Mouse (Mus musculus) gonadal fat pad, adult 2 months (tissue): ENCODE measurements around the gene Gabpb1. TPM values are rescaled to one million over a fixed set of nuclear protein-coding genes. Genes with fewer than 3 reads are reported as not detected.
A peak's percentile ranks its signal among the peaks of the same experiment; 100 is the strongest.

ENCODE experiments used
- DNase-seq: peaks from one replicate; pipeline ENCODE4 v3.0.0-alpha.2; 2012; ENCODE audit warnings: low read depth
- polyA plus RNA-seq: library from polyadenylated mRNA; depleted of rRNA; stranded (reverse); fragments of >200 nt; gene quantifications from 2 replicates; pipeline ENCODE4 v1.2.3, GENCODE M21; 2012; rRNA removed

Gabpb1 gene
- 6.8 and 8.6 TPM in 2 replicates for polyA plus RNA-seq

GRCm38 (mm10) chr2:126676122-126676515, at the start of gene Gabpb1:
Gabpb1 (minus strand) TSS chr2:126676337.
- DNase-seq: no peak

GRCm38 (mm10) chr2:126712950-126713349, 36.8 kb upstream of the Gabpb1 start:
- no peak for DNase-seq

GRCm38 (mm10) chr2:126712526-126712925, 36.4 kb upstream of the Gabpb1 start:
- no peak for DNase-seq

GRCm38 (mm10) chr2:126708361-126708760, 32.2 kb upstream of the Gabpb1 start:
- DNase-seq: no peak

- no peak for DNase-seq
Observed at GRCm38 (mm10) chr2:126707438-126707779, 31.3 kb upstream of the Gabpb1 start.

- peak; percentile 62 for DNase-seq
Observed at GRCm38 (mm10) chr2:126706759-126707437, 30.8 kb upstream of the Gabpb1 start, which contains the start of gene Usp8. Usp8 (plus strand) TSS chr2:126707328.

- DNase-seq: peak; percentile 67
Observed at GRCm38 (mm10) chr2:126695285-126695684, 19.1 kb upstream of the Gabpb1 start.

GRCm38 (mm10) chr2:126691290-126691689, 15.2 kb upstream of the Gabpb1 start:
- DNase-seq: no peak

- DNase-seq: no peak
Observed at GRCm38 (mm10) chr2:126682937-126683336, 6.8 kb upstream of the Gabpb1 start.

GRCm38 (mm10) chr2:126682333-126682732, 6.2 kb upstream of the Gabpb1 start:
- no peak for DNase-seq

GRCm38 (mm10) chr2:126677366-126677765, 1.2 kb upstream of the Gabpb1 start:
- no peak for DNase-seq

- DNase-seq: no peak
Observed at GRCm38 (mm10) chr2:126675169-126676121, 692 bp downstream of the Gabpb1 start.

- no peak for DNase-seq
Observed at GRCm38 (mm10) chr2:126674441-126675168, 1.5 kb downstream of the Gabpb1 start.

- DNase-seq: no peak
Observed at GRCm38 (mm10) chr2:126673317-126674242, 2.6 kb downstream of the Gabpb1 start.

GRCm38 (mm10) chr2:126668621-126669252, 7.4 kb downstream of the Gabpb1 start:
- DNase-seq: no peak

- no peak for DNase-seq
Observed at GRCm38 (mm10) chr2:126665984-126666383, 10.2 kb downstream of the Gabpb1 start.

GRCm38 (mm10) chr2:126663481-126663880, 12.7 kb downstream of the Gabpb1 start:
- DNase-seq: no peak

- no peak for DNase-seq
Observed at GRCm38 (mm10) chr2:126652929-126653328, 23.2 kb downstream of the Gabpb1 start.

GRCm38 (mm10) chr2:126647762-126648161, 28.4 kb downstream of the Gabpb1 start:
- DNase-seq: no peak

GRCm38 (mm10) chr2:126646461-126646860, 29.7 kb downstream of the Gabpb1 start:
- DNase-seq: no peak

GRCm38 (mm10) chr2:126644768-126645167, 31.4 kb downstream of the Gabpb1 start:
- DNase-seq: no peak
